Mouse (Mus musculus): ENCODE results near the gene Aacs.
A peak's percentile ranks its signal among the peaks of the same experiment; 100 is the strongest.

The Aacs gene

GRCm38 (mm10) chr5:125497821-125498600 is 22.4 kb downstream of the Aacs start:
- peak; percentile 68 for DNase-seq

GRCm38 (mm10) chr5:125501505-125501904 is 25.9 kb downstream of the Aacs start:
- no peak for DNase-seq

- no peak for DNase-seq
Observed at GRCm38 (mm10) chr5:125502186-125502585, 26.6 kb downstream of the Aacs start.

- no peak for DNase-seq
Observed at GRCm38 (mm10) chr5:125503628-125504027, 28.0 kb downstream of the Aacs start.

- no peak for DNase-seq
Observed at GRCm38 (mm10) chr5:125504692-125505091, 29.1 kb downstream of the Aacs start.

- no peak for DNase-seq
Observed at GRCm38 (mm10) chr5:125505968-125506367, 30.4 kb downstream of the Aacs start.

- no peak for DNase-seq
Observed at GRCm38 (mm10) chr5:125507582-125507981, 32.0 kb downstream of the Aacs start.

- DNase-seq = no peak
Observed at GRCm38 (mm10) chr5:125508006-125508405, 32.4 kb downstream of the Aacs start.

- peak; percentile 62 for DNase-seq
Observed at GRCm38 (mm10) chr5:125509541-125509940, 33.9 kb downstream of the Aacs start.

- DNase-seq = no peak
Observed at GRCm38 (mm10) chr5:125515006-125515405, 39.4 kb downstream of the Aacs start.

- DNase-seq = peak; percentile 52
Observed at GRCm38 (mm10) chr5:125518640-125519039, 43.0 kb downstream of the Aacs start.

- DNase-seq = peak; percentile 67
Observed at GRCm38 (mm10) chr5:125520930-125521590, 45.4 kb downstream of the Aacs start.

- no peak for DNase-seq
Observed at GRCm38 (mm10) chr5:125523361-125523760, 47.7 kb downstream of the Aacs start.

- DNase-seq = no peak
Observed at GRCm38 (mm10) chr5:125525516-125525915, 49.9 kb downstream of the Aacs start.

- DNase-seq = peak; percentile 38
Observed at GRCm38 (mm10) chr5:125526464-125526863, 50.9 kb downstream of the Aacs start.

- DNase-seq = peak; percentile 66
Observed at GRCm38 (mm10) chr5:125529109-125529508, 53.5 kb downstream of the Aacs start.

GRCm38 (mm10) chr5:125531634-125532033 is 56.0 kb downstream of the Aacs start, which contains the start of gene Tmem132b:
TSS of gene Tmem132b (plus strand) at chr5:125531774.
- no peak for DNase-seq

GRCm38 (mm10) chr5:125532191-125532544 is 56.6 kb downstream of the Aacs start:
- no peak for DNase-seq

GRCm38 (mm10) chr5:125532545-125533224 is 57.1 kb downstream of the Aacs start:
- no peak for DNase-seq

GRCm38 (mm10) chr5:125533225-125533900 is 57.7 kb downstream of the Aacs start:
- DNase-seq = no peak

GRCm38 (mm10) chr5:125534168-125534610 is 58.6 kb downstream of the Aacs start:
- DNase-seq = no peak

GRCm38 (mm10) chr5:125534611-125535324 is 59.2 kb downstream of the Aacs start:
- DNase-seq = no peak
